32 mouse cellular contexts compared by ENCODE assay signal in genomic region chr17:10614696-10615095, GRCm38 (mm10).
DNase-seq lines count a peak whose midpoint lies in the region; ATAC-seq lines count a peak whose summit lies in the region.
"Had no signal": no experiment of that assay in that cellular context is flagged by ENCODE, and none has a peak within 500 bp of the region (broad histone marks: within the 10 kb centered on the region; RNA-seq: fewer than 3 reads in every experiment).

No protein-coding gene starts in this region.

- no peaks in the 10 kb centered on the region for H3K9me3 ChIP-seq in kidney, embryonic 14.5 days (ENCODE audit: control insufficient read depth, low read length)
- H3K9me3 ChIP-seq in midbrain, embryonic 11.5 days (ENCODE audit: control insufficient read depth, low read length): no peaks in the 10 kb centered on the region
- no peaks in the 10 kb centered on the region for H3K9me3 ChIP-seq in midbrain, embryonic 16.5 days (replicated peaks; ENCODE audit: control insufficient read depth, low read length, poor library complexity, severe bottlenecking)
- H3K9me3 ChIP-seq: embryonic facial prominence, embryonic 10.5 days; embryonic facial prominence, embryonic 13.5 days; forebrain, embryonic 10.5 days; forebrain, embryonic 13.5 days; G1E; heart, embryonic 15.5 days; hindbrain, embryonic 10.5 days; hindbrain, embryonic 13.5 days had no signal

- no peak overlapping the region for H3K9ac ChIP-seq in kidney, embryonic 14.5 days (ENCODE audit: low read depth, low read length)
- H3K9ac ChIP-seq in midbrain, embryonic 11.5 days (ENCODE audit: low read length): no peak overlapping the region
- H3K9ac ChIP-seq in midbrain, embryonic 16.5 days (ENCODE audit: low read depth, low read length): no peak overlapping the region
- H3K9ac ChIP-seq: embryonic facial prominence, embryonic 13.5 days; forebrain, embryonic 13.5 days; heart, embryonic 15.5 days; hindbrain, embryonic 13.5 days had no signal

- no peak overlapping the region for H3K4me2 ChIP-seq in kidney, embryonic 14.5 days (replicated peaks; ENCODE audit: low read depth, low read length)
- no peak overlapping the region for H3K4me2 ChIP-seq in midbrain, embryonic 11.5 days
- H3K4me2 ChIP-seq in midbrain, embryonic 16.5 days (ENCODE audit: low read length): no peak overlapping the region
- H3K4me2 ChIP-seq: embryonic facial prominence, embryonic 13.5 days; forebrain, embryonic 13.5 days; heart, embryonic 11.5 days; heart, embryonic 15.5 days; hindbrain, embryonic 13.5 days had no signal

- H3K27ac ChIP-seq in kidney, embryonic 14.5 days (ENCODE audit: low read depth, low read length): no peak overlapping the region
- H3K27ac ChIP-seq in midbrain, embryonic 11.5 days (ENCODE audit: low read depth, low read length): no peak overlapping the region
- no peak overlapping the region for H3K27ac ChIP-seq in midbrain, embryonic 16.5 days (ENCODE audit: low read length)
- H3K27ac ChIP-seq: embryonic facial prominence, embryonic 10.5 days; embryonic facial prominence, embryonic 13.5 days; forebrain, embryonic 10.5 days; forebrain, embryonic 13.5 days; heart, embryonic 15.5 days; hindbrain, embryonic 10.5 days; hindbrain, embryonic 13.5 days had no signal

- no peaks in the 10 kb centered on the region for H3K27me3 ChIP-seq in kidney, embryonic 14.5 days (ENCODE audit: control insufficient read depth, insufficient read depth, low read length)
- no peaks in the 10 kb centered on the region for H3K27me3 ChIP-seq in midbrain, embryonic 11.5 days (ENCODE audit: control insufficient read depth, insufficient read depth, low read length)
- no peaks in the 10 kb centered on the region for H3K27me3 ChIP-seq in midbrain, embryonic 16.5 days (ENCODE audit: control insufficient read depth, insufficient read depth, low read depth, low read length)
- H3K27me3 ChIP-seq: CH12.LX; embryonic facial prominence, embryonic 13.5 days; forebrain, embryonic 13.5 days; heart, embryonic 15.5 days; hindbrain, embryonic 13.5 days; Patski had no signal

- no peaks in the 10 kb centered on the region for H3K36me3 ChIP-seq in kidney, embryonic 14.5 days (ENCODE audit: control insufficient read depth, insufficient read depth, low read length)
- H3K36me3 ChIP-seq in midbrain, embryonic 11.5 days (ENCODE audit: control insufficient read depth, insufficient read depth, low read length): no peaks in the 10 kb centered on the region
- H3K36me3 ChIP-seq in midbrain, embryonic 16.5 days (ENCODE audit: control insufficient read depth, insufficient read depth, low read length): no peaks in the 10 kb centered on the region
- H3K36me3 ChIP-seq: embryonic facial prominence, embryonic 10.5 days; embryonic facial prominence, embryonic 13.5 days; forebrain, embryonic 10.5 days; G1E; heart, embryonic 15.5 days; hindbrain, embryonic 10.5 days; hindbrain, embryonic 13.5 days had no signal

- no peak overlapping the region for H3K4me3 ChIP-seq in kidney, embryonic 14.5 days (ENCODE audit: low read length)
- no peak overlapping the region for H3K4me3 ChIP-seq in midbrain, embryonic 11.5 days (ENCODE audit: low read depth, low read length)
- no peak overlapping the region for H3K4me3 ChIP-seq in midbrain, embryonic 16.5 days (ENCODE audit: low read depth, low read length)
- H3K4me3 ChIP-seq: embryonic facial prominence, embryonic 10.5 days; embryonic facial prominence, embryonic 13.5 days; erythroblast, embryonic 14.5 days; forebrain, embryonic 10.5 days; forebrain, embryonic 13.5 days; heart, embryonic 15.5 days; hindbrain, embryonic 10.5 days; hindbrain, embryonic 13.5 days had no signal

- ATAC-seq in kidney, embryonic 14.5 days (ENCODE audit: low FRiP score, low TSS enrichment): no peak
- no peak for ATAC-seq in midbrain, embryonic 11.5 days (ENCODE audit: low FRiP score)
- no peak for ATAC-seq in midbrain, embryonic 16.5 days
- ATAC-seq: forebrain, embryonic 13.5 days; forebrain, embryonic 16.5 days; hindbrain, embryonic 16.5 days; Patski had no signal

- 80% methylated on average over 6 of the region's 6 CpGs for WGBS in kidney, embryonic 14.5 days
- WGBS in midbrain, embryonic 11.5 days: 81% methylated on average over 6 of the region's 6 CpGs
- 85% methylated on average over 6 of the region's 6 CpGs for WGBS in midbrain, embryonic 16.5 days

- peak; percentile 30 for DNase-seq in kidney, adult 11 months
- peak; percentile 58 for DNase-seq in kidney, adult 9 months
- no peak for DNase-seq in kidney, postnatal 4 days
- DNase-seq in midbrain, embryonic 11.5 days (ENCODE audit: low spot score, missing footprints): peak; percentile 35
- DNase-seq in embryo, embryonic 11 days: no peak
- DNase-seq: adrenal gland, postnatal 10 days; adrenal gland, postnatal 36 days; B cell, adult 2 months; cerebellum, adult 11 months; cerebellum, adult 2 months; cerebellum, adult 9-11 months; cerebellum, postnatal 25 days; gastrocnemius, postnatal 10 days; gastrocnemius, postnatal 36 days; heart, postnatal 10 days; heart, postnatal 36 days had no signal

- no peaks in the 10 kb centered on the region for H3K4me1 ChIP-seq in kidney, embryonic 14.5 days (ENCODE audit: control insufficient read depth, insufficient read depth, low read length)
- no peaks in the 10 kb centered on the region for H3K4me1 ChIP-seq in midbrain, embryonic 11.5 days (ENCODE audit: control insufficient read depth, insufficient read depth, low read length)
- no peaks in the 10 kb centered on the region for H3K4me1 ChIP-seq in midbrain, embryonic 16.5 days (ENCODE audit: control insufficient read depth, insufficient read depth, low read length)
- H3K4me1 ChIP-seq: heart, embryonic 15.5 days had no signal

Comparison
In these comparisons a context has a peak if more than half of its experiments do, and no peak if none do; other contexts are left out.
1. DNase-seq: peak in kidney, adult 11 months (single experiment), kidney, adult 9 months (single experiment) and midbrain, embryonic 11.5 days (single experiment); none in kidney, postnatal 4 days (0 of 2) and embryo, embryonic 11 days (single experiment).